ENCODE assay signal across 27 mouse cellular contexts in the genomic region with DNA sequence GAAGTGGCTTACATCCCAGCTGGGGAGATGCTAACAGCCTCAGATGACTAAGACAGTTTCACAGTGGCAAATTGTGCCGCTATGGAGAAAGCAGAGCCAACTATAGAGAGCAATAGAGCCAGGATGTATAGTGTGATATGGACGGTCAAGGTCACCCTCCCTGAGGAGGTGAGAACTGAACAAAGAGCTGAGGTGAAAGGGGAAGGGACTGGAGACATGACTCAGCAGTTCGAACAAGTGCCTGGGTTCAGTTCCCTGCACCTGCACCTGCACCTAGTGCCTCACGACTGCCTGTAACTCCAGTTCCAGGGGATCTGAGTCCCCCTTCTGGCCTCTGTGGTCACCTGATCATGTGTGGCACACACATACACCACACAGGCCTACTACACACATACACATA.
"Had no signal": no experiment of that assay in that cellular context is flagged by ENCODE, and none has a peak within 500 bp of the region (broad histone marks: within the 10 kb centered on the region; RNA-seq: fewer than 3 reads in every experiment).

No protein-coding gene starts in this region.

- H3K4me3 ChIP-seq: gastrocnemius, adult 2 months; heart, adult 2 months; heart, embryonic 13.5 days; heart, embryonic 15.5 days; hindbrain, embryonic 13.5 days; hindbrain, embryonic 15.5 days; kidney, embryonic 15.5 days; left cerebral cortex, adult 2 months; limb, embryonic 13.5 days; limb, embryonic 15.5 days; liver, embryonic 12.5 days had no signal

- ATAC-seq: hindbrain, postnatal 0 days; intestine, embryonic 16.5 days; liver, embryonic 12.5 days had no signal

- H3K27me3 ChIP-seq: heart, embryonic 13.5 days; heart, embryonic 15.5 days; hindbrain, embryonic 13.5 days; hindbrain, embryonic 15.5 days; kidney, embryonic 15.5 days; limb, embryonic 13.5 days; limb, embryonic 15.5 days had no signal

- DNase-seq: gastrocnemius, adult 2 months; gastrocnemius, postnatal 14 days; gastrocnemius, postnatal 36 days; heart, adult 11 months; heart, adult 2 months; heart, postnatal 14 days; heart, postnatal 36 days; kidney, adult 11 months; kidney, adult 2 months; kidney, adult 9 months; kidney, postnatal 14 days; kidney, postnatal 36 days; layer of hippocampus, adult 9-11 months; left cerebral cortex, postnatal 4 days had no signal

- H3K27ac ChIP-seq: gastrocnemius, adult 2 months; heart, adult 2 months; heart, embryonic 13.5 days; heart, embryonic 15.5 days; hindbrain, embryonic 13.5 days; hindbrain, embryonic 15.5 days; hindbrain, postnatal 0 days; kidney, embryonic 15.5 days; kidney, postnatal 0 days; left cerebral cortex, adult 2 months; limb, embryonic 13.5 days; limb, embryonic 15.5 days; liver, embryonic 12.5 days; liver, embryonic 14.5 days had no signal

- H3K9ac ChIP-seq: heart, embryonic 13.5 days; heart, embryonic 15.5 days; hindbrain, embryonic 13.5 days; hindbrain, embryonic 15.5 days; kidney, embryonic 15.5 days; limb, embryonic 13.5 days; limb, embryonic 15.5 days; liver, embryonic 12.5 days; liver, embryonic 14.5 days had no signal

- H3K36me3 ChIP-seq: heart, embryonic 13.5 days; heart, embryonic 15.5 days; kidney, embryonic 15.5 days; limb, embryonic 13.5 days; limb, embryonic 15.5 days; liver, embryonic 12.5 days had no signal

- H3K9me3 ChIP-seq: heart, embryonic 15.5 days; hindbrain, embryonic 13.5 days; hindbrain, embryonic 15.5 days; limb, embryonic 13.5 days; limb, embryonic 15.5 days; liver, embryonic 12.5 days had no signal
